Mouse (Mus musculus) E14TG2a.4 (cell line): ENCODE results near the gene Naa38.
A peak's percentile ranks its signal among the peaks of the same experiment; 100 is the strongest.

Source experiments
- H3K27me3 ChIP-seq: 2 replicates; pipeline ENCODE4 v1.6.1; 2014; ENCODE audit warnings: low read length, control low read depth; ENCODE audit not compliant: insufficient read depth
- H3K36me3 ChIP-seq: 2 replicates; pipeline ENCODE4 v1.6.1; 2014; ENCODE audit warnings: low read length, control low read depth; ENCODE audit not compliant: insufficient read depth
- H3K4me1 ChIP-seq: replicated peaks from 2 replicates; pipeline ENCODE4 v1.6.1; 2014; ENCODE audit warnings: low read depth, low read length, control low read depth
- H3K4me3 ChIP-seq: replicated peaks from 2 replicates; pipeline ENCODE4 v1.5.1; 2014; ENCODE audit warnings: mild to moderate bottlenecking, low read length
- H3K9me3 ChIP-seq: 2 replicates; pipeline ENCODE4 v1.6.1; 2014; ENCODE audit warnings: low read length, control low read depth
- CTCF ChIP-seq: conservative IDR thresholded peaks from 2 replicates; pipeline ENCODE4 v1.5.1; 2014; ENCODE audit warnings: low read length
- NANOG ChIP-seq: IDR thresholded peaks from 2 replicates; pipeline ENCODE4 v1.6.1; 2014; ENCODE audit warnings: borderline replicate concordance, low read length, mixed read lengths
- POU5F1 ChIP-seq: IDR thresholded peaks from 2 replicates; pipeline ENCODE4 v1.6.1; 2014; ENCODE audit warnings: low read length, borderline replicate concordance

Gene Naa38

GRCm38 (mm10) chr11:69370817-69371215, 24.5 kb upstream of the Naa38 start:
- Histone ChIP-seq H3K27me3 (peaks cover 55% of the 10 kb centered on the region), H3K36me3 (no peaks in the 10 kb centered on the region), H3K4me1 (peaks cover 56% of the 10 kb centered on the region), H3K4me3 (no peak overlapping the region; the same call in 1 of the 2 replicates), H3K9me3 (no peaks in the 10 kb centered on the region)
- TF ChIP-seq NANOG (no peak), CTCF (no peak), POU5F1 (no peak)

DNA sequence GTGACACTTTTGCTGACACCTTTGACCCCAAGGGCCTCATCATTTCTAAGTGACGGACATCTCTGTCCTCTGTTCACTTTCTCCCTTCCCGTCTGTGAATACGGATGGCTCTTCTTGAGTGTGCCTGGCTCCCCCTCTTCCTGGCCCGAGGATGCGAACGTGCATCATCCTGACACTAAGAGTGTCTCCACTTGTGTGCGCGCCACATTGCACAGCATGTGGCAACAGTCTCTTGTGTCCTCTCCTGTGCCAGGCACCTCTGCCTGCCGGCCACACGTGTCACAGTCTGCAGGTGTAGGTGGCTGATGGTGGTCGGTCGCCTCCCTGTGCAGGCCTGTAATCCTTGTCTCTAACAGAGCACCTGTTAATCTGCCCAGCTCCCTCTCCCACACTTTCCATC, 23.7 kb upstream of the Naa38 start:
- H3K36me3 ChIP-seq = no peaks in the 10 kb centered on the region
- TF ChIP-seq POU5F1 = no peak
- no peak for TF ChIP-seq CTCF
- TF ChIP-seq NANOG = no peak
- peaks cover 48% of the 10 kb centered on the region for H3K4me1 ChIP-seq
- H3K4me3 ChIP-seq = no peak overlapping the region
- peaks cover 49% of the 10 kb centered on the region for H3K27me3 ChIP-seq
- no peaks in the 10 kb centered on the region for H3K9me3 ChIP-seq

DNA sequence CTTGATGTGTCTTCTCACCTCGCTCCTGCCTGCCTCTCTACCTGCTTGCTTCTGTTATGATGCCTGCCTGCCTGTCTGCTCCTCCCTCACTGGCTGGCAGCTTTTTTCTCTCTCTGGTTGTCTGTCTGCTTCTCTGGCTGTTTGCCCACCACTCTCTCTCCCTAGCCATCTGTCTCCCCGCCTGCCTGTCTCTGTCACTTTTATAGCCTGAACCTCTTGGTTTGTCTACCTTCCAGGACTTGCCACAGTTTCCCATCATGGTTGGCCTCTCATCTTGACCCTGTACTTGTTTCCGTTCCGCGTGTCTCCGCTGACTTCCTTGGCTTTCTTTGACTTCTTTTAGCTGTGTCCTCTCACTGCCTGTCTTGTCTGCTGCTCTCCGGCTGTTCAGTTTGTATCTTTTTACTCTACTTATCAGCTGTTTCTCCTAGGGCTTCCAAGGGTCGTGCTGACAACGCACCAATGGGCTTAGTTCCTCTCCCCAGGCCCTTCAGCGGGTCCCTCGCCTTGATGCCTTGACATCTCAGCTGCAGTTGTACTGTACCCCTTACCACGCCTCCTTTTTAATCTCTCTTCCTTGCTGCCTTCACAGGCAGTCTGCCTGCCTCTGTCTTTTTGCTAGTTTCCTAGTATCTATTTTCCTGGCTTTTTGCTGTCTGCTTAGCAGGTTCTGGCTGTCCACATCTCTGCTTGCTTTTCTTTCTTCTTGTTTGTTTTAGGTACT, 23.1 kb upstream of the Naa38 start:
- Histone ChIP-seq H3K36me3 (no peaks in the 10 kb centered on the region), H3K9me3 (no peaks in the 10 kb centered on the region), H3K27me3 (peaks cover 43% of the 10 kb centered on the region), H3K4me3 (0 out of 2 replicates have a peak overlapping the region, but pooled peaks have one; percentile 3), H3K4me1 (peaks cover 42% of the 10 kb centered on the region)
- TF ChIP-seq CTCF = no peak

GRCm38 (mm10) chr11:69372780-69373170, 22.5 kb upstream of the Naa38 start:
- Histone ChIP-seq H3K27me3 (peaks cover 38% of the 10 kb centered on the region), H3K4me3 (no peak overlapping the region), H3K36me3 (no peaks in the 10 kb centered on the region), H3K4me1 (peaks cover 37% of the 10 kb centered on the region), H3K9me3 (no peaks in the 10 kb centered on the region)
- peak; percentile 71 for TF ChIP-seq CTCF
- TF ChIP-seq NANOG = no peak
- no peak for TF ChIP-seq POU5F1

DNA sequence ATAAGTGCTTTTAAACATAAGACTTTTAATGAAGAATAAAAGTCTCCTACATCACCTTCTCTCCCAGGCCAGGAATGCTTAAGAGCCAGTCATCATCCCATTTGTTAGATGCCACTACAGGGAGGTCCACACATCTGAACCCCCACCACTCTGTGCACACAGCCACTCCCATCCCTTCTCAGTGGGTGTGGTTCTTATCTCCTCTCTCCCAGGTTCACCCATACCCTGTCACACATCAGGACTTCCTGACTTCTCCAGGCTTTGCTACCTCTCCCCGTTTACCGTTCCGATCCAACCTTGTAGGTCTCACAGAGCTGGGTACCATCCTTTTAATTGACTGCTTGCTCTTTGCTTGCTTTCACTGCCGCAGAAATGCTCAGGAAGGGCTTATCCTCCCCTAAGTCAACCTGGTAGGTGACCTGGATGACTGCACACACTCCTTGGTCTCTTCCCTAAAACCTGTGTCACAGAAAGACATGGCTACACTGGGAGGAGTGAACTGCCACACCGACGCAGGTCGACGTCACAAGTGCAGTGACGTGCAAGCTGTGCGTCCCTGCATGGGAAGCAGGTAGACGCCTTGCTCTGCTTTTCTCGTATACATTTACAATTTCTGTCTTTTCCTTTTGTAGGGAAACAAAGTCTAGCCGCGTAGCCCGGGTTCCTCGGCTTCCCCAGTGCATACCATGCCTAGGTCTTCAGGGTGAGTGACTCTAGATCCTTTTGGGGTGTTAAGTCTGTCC, 21.9 kb upstream of the Naa38 start:
- H3K4me3 ChIP-seq = peak overlapping the region; percentile 32; the same call in 1 of the 2 replicates
- H3K27me3 ChIP-seq = peaks cover 32% of the 10 kb centered on the region
- H3K9me3 ChIP-seq = no peaks in the 10 kb centered on the region
- H3K36me3 ChIP-seq = no peaks in the 10 kb centered on the region
- peaks cover 31% of the 10 kb centered on the region for H3K4me1 ChIP-seq
- TF ChIP-seq NANOG (no peak), POU5F1 (no peak), CTCF (no peak)

- peaks cover 30% of the 10 kb centered on the region for H3K4me1 ChIP-seq
These were observed 19.6 kb upstream of the Naa38 start for GRCm38 (mm10) chr11:69375646-69376045.

DNA sequence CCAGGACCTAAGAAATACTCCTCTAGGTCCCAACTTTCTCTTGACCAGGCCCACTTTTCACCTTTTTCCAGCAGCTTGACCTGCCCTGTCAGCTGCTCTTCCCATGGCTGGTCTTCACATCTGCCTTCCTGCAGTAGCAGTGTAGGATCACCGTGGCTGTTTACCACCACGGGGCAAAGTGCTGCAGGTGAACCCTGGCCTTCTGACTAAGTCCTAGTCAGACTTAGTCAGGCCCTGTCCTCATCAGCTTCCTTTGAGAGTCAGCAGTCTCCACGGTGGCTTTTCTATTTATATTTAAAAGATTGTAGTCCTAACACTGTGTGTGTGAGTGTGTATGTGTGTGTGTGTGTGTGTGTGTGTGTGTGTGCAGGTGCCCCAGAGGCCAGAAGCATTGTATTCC, 17.5 kb upstream of the Naa38 start:
- no peaks in the 10 kb centered on the region for H3K9me3 ChIP-seq
- TF ChIP-seq POU5F1 = no peak
- TF ChIP-seq NANOG = no peak
- TF ChIP-seq CTCF = no peak
- H3K4me3 ChIP-seq = no peak overlapping the region

More at GRCm38 (mm10) chr11:69375646-69376045, 19.6 kb upstream of the Naa38 start:
- TF ChIP-seq NANOG (no peak), POU5F1 (no peak), CTCF (no peak)
- H3K9me3 ChIP-seq = no peaks in the 10 kb centered on the region
- no peaks in the 10 kb centered on the region for H3K36me3 ChIP-seq
- H3K4me3 ChIP-seq = no peak overlapping the region
- peaks cover 23% of the 10 kb centered on the region for H3K27me3 ChIP-seq

GRCm38 (mm10) chr11:69379600-69379999, 15.7 kb upstream of the Naa38 start:
- TF ChIP-seq POU5F1 (no peak), NANOG (no peak), CTCF (no peak)
- H3K9me3 ChIP-seq = no peaks in the 10 kb centered on the region
- H3K4me1 ChIP-seq = peaks cover 7% of the 10 kb centered on the region
- H3K4me3 ChIP-seq = no peak overlapping the region
- H3K27me3 ChIP-seq = no peaks in the 10 kb centered on the region; the same call in 1 of the 2 replicates
- peaks cover 3% of the 10 kb centered on the region; the same call in 1 of the 2 replicates for H3K36me3 ChIP-seq

More for the DNA sequence above, 17.5 kb upstream of the Naa38 start:
- Histone ChIP-seq H3K27me3 (peaks cover 4% of the 10 kb centered on the region; the same call in 1 of the 2 replicates), H3K36me3 (no peaks in the 10 kb centered on the region), H3K4me1 (peaks cover 13% of the 10 kb centered on the region)
